Mouse (Mus musculus) lung, embryonic 14.5 days (tissue): ENCODE data around the gene Cyp4v3. TPM values are rescaled to one million over a fixed set of nuclear protein-coding genes. Genes with fewer than 3 reads are reported as not detected.
A peak's percentile ranks its signal among the peaks of the same experiment; 100 is the strongest.

Source experiments
- ATAC-seq: fragments of 200-750 bp; cut with Nextera tagmentation; 2 replicates; pipeline ENCODE4 v1.8.0; 2017; ENCODE audit warnings: mild to moderate bottlenecking, moderate TSS enrichment, moderate library complexity; ENCODE audit not compliant: insufficient read depth
- DNase-seq: peaks from one replicate; pipeline ENCODE4 v3.0.0-alpha.2; 2015
- H3K27ac ChIP-seq: fragments of 300-500 bp; sonication (generic); 2 replicates; pipeline ENCODE4 v1.5.1; 2014; ENCODE audit warnings: low read depth, mild to moderate bottlenecking, moderate library complexity
- H3K27me3 ChIP-seq: fragments of 300-500 bp; sonication (generic); 2 replicates; pipeline ENCODE4 v1.6.1; 2014; ENCODE audit warnings: low read length, control low read depth; ENCODE audit not compliant: insufficient read depth
- H3K36me3 ChIP-seq: fragments of 300-500 bp; sonication (generic); 2 replicates; pipeline ENCODE4 v1.6.1; 2014; ENCODE audit warnings: control low read depth; ENCODE audit not compliant: insufficient read depth
- H3K4me1 ChIP-seq: fragments of 300-500 bp; sonication (generic); 2 replicates; pipeline ENCODE4 v1.6.1; 2014; ENCODE audit warnings: antibody characterized with exemption, control low read depth; ENCODE audit not compliant: insufficient read depth
- H3K4me2 ChIP-seq: fragments of 300-500 bp; sonication (generic); 2 replicates; pipeline ENCODE4 v1.6.1; 2014; ENCODE audit warnings: mild to moderate bottlenecking
- H3K4me3 ChIP-seq: fragments of 300-500 bp; sonication (generic); 2 replicates; pipeline ENCODE4 v1.5.1; 2014; ENCODE audit warnings: low read depth, low read length
- H3K9ac ChIP-seq: fragments of 300-500 bp; sonication (generic); 2 replicates; pipeline ENCODE4 v1.6.1; 2014
- H3K9me3 ChIP-seq: fragments of 300-500 bp; sonication (generic); 2 replicates; pipeline ENCODE4 v1.6.1; 2016; ENCODE audit warnings: low read depth, low read length, control low read depth
- CTCF ChIP-seq: IDR thresholded peaks from 2 replicates; pipeline ENCODE4 v1.5.1; 2016; ENCODE audit warnings: antibody characterized with exemption, low read depth
- WGBS: fragments of 180-500 bp; shearing (Covaris S2); extraction: QIAGEN DNeasy Blood & Tissue Kit; methylation state at CpG from one replicate; pipeline ENCODE4 v1.1.7; 2014; 5-methylcytosine and 5-hydroxymethylcytosine counted together
- polyA plus RNA-seq: library from polyadenylated mRNA; unstranded; fragments of >200 nt; fragmentation: Nextera tagmentation; extraction: Ambion mirVana; gene quantifications from 2 replicates; pipeline ENCODE4 v1.2.1, GENCODE M21; 2014

The Cyp4v3 gene
- polyA plus RNA-seq, 1 experiment from 2014 or later: 0.75 TPM

DNA sequence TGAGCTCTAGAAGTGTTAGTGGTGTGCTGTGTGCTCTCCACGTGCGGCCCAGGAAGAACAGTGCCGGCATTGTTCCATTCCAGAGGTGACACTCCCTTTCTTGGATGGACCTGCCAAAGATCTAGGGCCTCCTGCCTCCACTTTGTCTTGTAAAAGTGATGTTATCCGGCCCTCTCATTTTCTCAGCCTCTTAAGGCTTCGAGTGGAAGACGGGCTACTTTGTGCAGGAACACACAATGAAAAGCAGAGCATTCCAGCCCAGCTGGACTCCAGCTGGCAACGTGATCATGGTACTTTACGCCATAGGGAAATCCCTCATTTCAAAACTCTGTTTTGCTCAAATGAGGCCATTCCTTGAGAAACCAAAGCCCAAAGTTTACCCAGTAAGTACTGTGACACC is 66.0 kb downstream of the Cyp4v3 start:
- H3K36me3 ChIP-seq: no peaks in the 10 kb centered on the region
- H3K27me3 ChIP-seq: no peaks in the 10 kb centered on the region
- no peak for ATAC-seq
- TF ChIP-seq CTCF: no peak
- H3K9ac ChIP-seq: no peak overlapping the region
- no peak overlapping the region for H3K4me2 ChIP-seq
- no peak overlapping the region for H3K4me3 ChIP-seq
- peak; percentile 44 for DNase-seq
- H3K4me1 ChIP-seq: no peaks in the 10 kb centered on the region
- 47% methylated on average over 8 of the region's 8 CpGs for WGBS
- no peaks in the 10 kb centered on the region for H3K9me3 ChIP-seq
- no peak overlapping the region for H3K27ac ChIP-seq

DNA sequence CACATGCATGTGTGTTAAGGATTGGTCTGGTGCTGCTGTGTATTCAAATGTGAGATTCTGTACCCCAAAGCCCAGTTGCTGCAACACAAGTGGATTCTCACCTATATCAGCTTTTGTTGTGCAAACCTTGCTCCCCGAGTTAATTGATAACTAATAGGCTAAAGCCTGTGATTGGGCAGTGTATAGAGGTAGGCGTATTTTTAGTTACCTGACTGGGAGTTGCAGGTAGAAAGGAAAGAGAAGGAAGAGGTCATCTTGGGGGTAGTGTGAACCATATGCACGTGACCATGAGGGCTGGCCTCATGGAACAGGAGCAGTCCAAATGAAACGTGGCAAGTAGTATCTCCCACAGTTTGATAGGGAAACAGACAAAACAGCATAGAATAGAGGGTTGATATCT is 68.1 kb downstream of the Cyp4v3 start:
- no peak for DNase-seq
- 80% methylated on average over 4 of the region's 4 CpGs for WGBS
- ATAC-seq: no peak
- Histone ChIP-seq H3K4me3 (no peak overlapping the region), H3K27ac (no peak overlapping the region), H3K27me3 (no peaks in the 10 kb centered on the region), H3K36me3 (no peaks in the 10 kb centered on the region), H3K4me2 (no peak overlapping the region), H3K9ac (no peak overlapping the region), H3K4me1 (no peaks in the 10 kb centered on the region), H3K9me3 (no peaks in the 10 kb centered on the region)
- TF ChIP-seq CTCF: no peak

DNA sequence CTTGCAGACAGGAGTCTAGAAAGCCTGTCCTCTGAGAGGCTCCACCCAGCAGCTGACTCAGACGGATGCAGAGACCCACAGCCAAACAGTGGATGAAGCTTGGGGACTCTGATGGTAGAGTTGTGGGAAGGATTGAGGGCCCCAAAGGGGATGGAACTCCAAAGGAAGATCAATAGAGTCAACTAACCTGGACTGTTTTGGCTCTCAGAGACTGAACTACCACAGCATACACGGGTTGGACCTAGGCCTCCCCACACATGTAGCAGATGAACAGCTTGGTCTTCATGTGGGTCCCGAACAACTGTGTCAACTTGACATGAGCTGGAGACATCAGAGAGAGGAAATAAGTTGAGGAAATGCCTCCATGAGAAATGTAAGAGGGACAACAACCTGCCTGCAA is 70.2 kb downstream of the Cyp4v3 start:
- TF ChIP-seq CTCF: no peak
- no peak overlapping the region for H3K9ac ChIP-seq

DNA sequence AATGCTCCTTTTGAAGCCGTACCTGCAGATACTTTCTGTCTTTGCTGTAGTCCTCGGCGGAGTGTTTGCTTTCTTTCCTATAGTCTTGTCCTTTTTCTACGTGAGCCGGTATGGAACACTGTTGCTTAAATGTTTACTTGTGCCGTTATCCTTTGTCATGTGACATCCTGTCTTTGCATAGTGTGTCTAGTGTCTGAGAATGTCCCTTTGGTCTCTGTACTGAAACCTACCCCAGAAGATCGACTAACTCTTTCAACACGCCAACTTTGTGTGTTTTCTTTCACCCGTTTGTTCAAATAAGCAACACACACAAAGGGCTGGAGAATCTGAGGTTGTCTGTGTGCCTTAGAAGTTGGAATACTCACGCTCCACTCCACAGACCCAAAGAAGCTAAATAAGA is 71.1 kb downstream of the Cyp4v3 start, which contains the start of gene F11:
F11 (minus strand) TSS at position 112 of the 400 bp plus-strand sequence.
- Histone ChIP-seq H3K4me2 (no peak within 1 kb of the TSS), H3K4me3 (no peak within 1 kb of the TSS), H3K4me1 (no peaks in the 10 kb centered on the region), H3K27ac (no peak within 1 kb of the TSS), H3K9ac (no peak within 1 kb of the TSS), H3K36me3 (no peaks in the 10 kb centered on the region), H3K27me3 (no peaks in the 10 kb centered on the region), H3K9me3 (no peaks in the 10 kb centered on the region)
- DNase-seq (no peak), ATAC-seq (no peak)
- WGBS: 51% methylated on average over 10 of the region's 10 CpGs
- no peak for TF ChIP-seq CTCF

More for the DNA sequence above, 70.2 kb downstream of the Cyp4v3 start:
- H3K27me3 ChIP-seq: no peaks in the 10 kb centered on the region
- no peak overlapping the region for H3K27ac ChIP-seq
- DNase-seq: no peak
- no peaks in the 10 kb centered on the region for H3K36me3 ChIP-seq
- no peak overlapping the region for H3K4me3 ChIP-seq
- ATAC-seq: no peak
- H3K9me3 ChIP-seq: no peaks in the 10 kb centered on the region
- H3K4me2 ChIP-seq: no peak overlapping the region
- H3K4me1 ChIP-seq: no peaks in the 10 kb centered on the region
- 84% methylated on average over 3 of the region's 3 CpGs for WGBS

DNA sequence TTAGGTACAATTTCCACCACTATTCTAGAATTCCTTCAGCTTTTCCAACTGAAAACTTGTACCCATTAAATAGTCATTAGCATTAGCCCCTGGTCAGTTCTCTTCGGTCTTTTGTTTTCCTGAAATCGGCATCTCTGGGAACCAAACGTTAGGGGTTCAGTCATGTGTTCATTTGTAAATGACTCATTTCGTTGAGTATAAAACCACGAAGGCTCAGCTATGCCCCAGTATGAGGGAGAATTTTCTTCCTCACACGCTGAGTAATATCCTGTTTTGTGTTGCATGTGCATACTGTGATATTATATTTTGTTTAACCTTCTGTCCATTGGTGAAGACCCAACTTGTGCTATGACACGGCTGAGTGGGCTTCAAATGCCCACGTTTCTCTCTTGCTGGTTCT is 74.6 kb downstream of the Cyp4v3 start:
- Histone ChIP-seq H3K4me2 (no peak overlapping the region), H3K27ac (no peak overlapping the region), H3K4me3 (no peak overlapping the region), H3K9ac (no peak overlapping the region), H3K27me3 (no peaks in the 10 kb centered on the region), H3K9me3 (no peaks in the 10 kb centered on the region), H3K36me3 (no peaks in the 10 kb centered on the region), H3K4me1 (no peaks in the 10 kb centered on the region)
- WGBS: 78% methylated on average over 8 of the region's 8 CpGs
- ATAC-seq: no peak
- no peak for DNase-seq
- no peak for TF ChIP-seq CTCF

DNA sequence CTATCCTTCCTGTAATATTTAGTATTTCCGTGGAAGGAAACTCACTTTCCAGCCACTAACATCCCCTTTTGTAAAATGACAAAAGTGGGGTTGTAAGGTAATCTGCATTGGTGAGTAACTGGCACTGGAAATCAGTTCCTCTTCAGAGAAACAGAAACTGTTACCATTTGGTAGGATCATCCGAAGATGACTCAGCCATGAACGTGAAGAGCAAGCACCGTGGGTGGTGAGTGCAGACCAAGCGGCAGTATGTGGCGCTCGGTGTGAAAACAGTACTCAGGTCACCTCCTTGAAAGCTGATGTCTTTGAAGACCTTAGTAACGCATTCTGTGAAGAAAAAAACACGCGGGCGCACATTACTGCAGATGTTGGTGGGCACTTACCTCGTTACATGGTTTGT is 78.0 kb downstream of the Cyp4v3 start:
- no peak overlapping the region for H3K9ac ChIP-seq
- no peak for TF ChIP-seq CTCF
- H3K4me3 ChIP-seq: no peak overlapping the region
- no peak for ATAC-seq
- no peak overlapping the region for H3K4me2 ChIP-seq
- no peaks in the 10 kb centered on the region for H3K36me3 ChIP-seq
- H3K9me3 ChIP-seq: no peaks in the 10 kb centered on the region
- 77% methylated on average over 12 of the region's 12 CpGs for WGBS
- no peak overlapping the region for H3K27ac ChIP-seq
- no peaks in the 10 kb centered on the region for H3K27me3 ChIP-seq
- H3K4me1 ChIP-seq: no peaks in the 10 kb centered on the region
- no peak for DNase-seq

Other genes starting within 250 kb of the Cyp4v3 start
- not detected in 2 replicates for gene F11, start 71.2 kb downstream of the Cyp4v3 start, polyA plus RNA-seq
- gene Klkb1, start 38.4 kb downstream of the Cyp4v3 start, polyA plus RNA-seq: not detected in 2 replicates
- gene Gm45753, start 24.8 kb downstream of the Cyp4v3 start, polyA plus RNA-seq: not detected in 2 replicates
- 19.0 and 19.1 TPM in 2 replicates for gene Fam149a, start 49.1 kb upstream of the Cyp4v3 start, polyA plus RNA-seq
- 2.8 and 3.4 TPM in 2 replicates for gene Tlr3, start 77.9 kb upstream of the Cyp4v3 start, polyA plus RNA-seq
- gene Sorbs2, start 174.6 kb upstream of the Cyp4v3 start, polyA plus RNA-seq: 23.3 and 26.2 TPM in 2 replicates